Mouse (Mus musculus) c-Kit-positive CD71-negative TER-119-negative erythroid progenitor cells, embryonic 14.5 days (primary cell): ENCODE results near the gene Lztfl1.
"Not testable (repeated sequence)": the region's sequence is repeated elsewhere in the genome, so short reads cannot be mapped to it uniquely, and the experiment has no call there.

ENCODE experiments used
- DNase-seq: peaks from one replicate; pipeline ENCODE4 v3.0.0-alpha.2; 2013; ENCODE audit warnings: low read depth

The Lztfl1 gene

GRCm38 (mm10) chr9:123717186-123718008 lies at the start of gene Lztfl1:
Gene Lztfl1, minus strand, starts transcription at chr9:123717697.
- peak; percentile 99 for DNase-seq

- no peak for DNase-seq
Observed at GRCm38 (mm10) chr9:123766996-123767395, 49.5 kb upstream of the Lztfl1 start.

DNA sequence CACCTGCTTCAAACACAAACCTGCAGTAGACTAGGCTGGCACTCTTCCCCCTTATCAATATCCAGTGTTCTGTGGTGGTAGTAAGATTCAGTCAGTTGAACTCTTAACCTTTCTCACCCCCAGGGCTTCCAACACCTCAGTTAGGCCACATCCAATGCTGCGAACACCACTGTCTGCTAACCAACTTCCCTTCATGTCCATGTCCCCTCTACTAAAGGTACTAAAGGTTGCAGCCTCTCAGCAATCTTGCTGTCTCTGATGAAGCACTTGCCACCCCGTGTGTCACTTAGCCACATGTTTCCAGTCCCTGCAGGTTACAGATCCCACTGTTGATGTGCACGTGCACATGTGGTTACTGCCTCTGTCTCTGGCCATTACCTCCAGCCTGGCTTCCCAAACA lies 46.3 kb upstream of the Lztfl1 start:
- DNase-seq, result no peak

DNA sequence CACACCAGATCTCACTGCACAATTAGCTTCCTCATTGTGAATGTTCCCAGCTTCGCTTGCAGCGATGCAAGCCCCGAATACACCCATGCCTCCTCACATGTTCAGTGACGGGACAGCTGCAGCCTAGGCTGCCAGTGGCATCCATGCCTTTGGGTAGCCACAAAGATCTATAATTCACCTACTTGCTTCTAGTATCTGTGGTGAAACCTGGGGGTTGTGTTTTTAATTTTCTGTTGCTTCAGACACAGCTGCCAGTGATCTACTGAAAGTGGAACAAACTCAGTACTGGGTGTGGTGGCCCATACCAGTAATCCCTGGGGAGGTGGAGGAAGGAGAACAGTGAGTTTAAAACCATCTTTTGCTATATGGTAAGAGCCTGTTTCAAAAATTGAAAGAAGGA lies 45.4 kb upstream of the Lztfl1 start:
- DNase-seq, result no peak

DNA sequence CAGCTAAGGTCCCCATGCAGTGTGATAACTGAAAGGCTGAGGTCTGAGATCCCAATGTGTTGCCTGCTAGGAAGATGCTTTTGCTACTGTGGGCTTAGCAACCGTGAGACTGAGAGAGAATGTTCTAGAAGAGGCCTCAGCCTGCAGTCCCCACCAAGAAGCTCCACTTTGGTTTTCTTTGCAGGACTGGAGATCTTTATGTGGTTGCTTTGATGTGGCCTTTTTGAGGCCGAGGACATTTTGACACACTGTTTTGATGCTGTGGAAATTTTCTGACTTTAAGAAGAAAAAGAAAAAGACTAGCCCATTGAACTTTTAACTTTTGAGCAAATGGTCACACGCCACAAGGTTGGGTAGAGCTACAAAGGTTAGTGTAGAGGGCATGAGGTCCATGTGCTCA lies 43.3 kb upstream of the Lztfl1 start:
- no peak for DNase-seq

DNA sequence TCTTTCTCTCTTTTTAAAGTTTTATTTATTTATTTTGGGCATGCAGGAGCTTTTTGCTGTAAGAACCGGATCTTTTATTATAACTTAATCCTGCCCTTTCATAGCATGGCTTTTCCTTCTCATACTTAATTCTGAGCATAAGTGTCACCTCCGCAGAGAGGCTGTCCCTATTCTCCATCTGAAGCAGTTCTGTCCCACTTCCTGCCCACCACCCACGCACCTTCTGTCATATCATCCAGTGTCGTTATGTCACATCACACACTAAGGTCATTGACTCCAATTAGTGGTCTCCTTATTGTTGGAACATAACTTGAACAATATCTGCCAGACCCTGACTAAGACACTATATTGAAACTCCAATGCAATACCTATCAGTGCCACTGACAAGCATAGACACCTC lies 41.1 kb upstream of the Lztfl1 start:
- no peak for DNase-seq

DNA sequence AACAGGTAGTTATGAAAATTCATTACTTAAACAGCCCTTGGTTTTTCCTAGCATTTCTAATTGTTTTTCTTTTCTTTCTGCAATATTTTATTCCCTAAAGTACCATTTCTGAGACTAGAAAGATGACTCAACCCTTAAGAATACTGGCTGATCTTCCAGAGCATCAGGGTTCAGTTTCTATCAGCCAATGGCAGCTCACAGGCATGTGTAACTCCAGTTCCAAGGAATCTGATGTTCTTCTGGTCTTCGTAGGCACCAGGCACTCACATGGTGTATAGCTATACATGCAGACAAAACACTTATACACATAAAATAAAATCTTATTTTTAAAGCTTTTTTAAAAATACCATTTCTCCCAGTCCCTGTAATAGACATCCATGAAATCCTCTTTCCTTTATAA lies 40.7 kb upstream of the Lztfl1 start:
- no peak for DNase-seq

DNA sequence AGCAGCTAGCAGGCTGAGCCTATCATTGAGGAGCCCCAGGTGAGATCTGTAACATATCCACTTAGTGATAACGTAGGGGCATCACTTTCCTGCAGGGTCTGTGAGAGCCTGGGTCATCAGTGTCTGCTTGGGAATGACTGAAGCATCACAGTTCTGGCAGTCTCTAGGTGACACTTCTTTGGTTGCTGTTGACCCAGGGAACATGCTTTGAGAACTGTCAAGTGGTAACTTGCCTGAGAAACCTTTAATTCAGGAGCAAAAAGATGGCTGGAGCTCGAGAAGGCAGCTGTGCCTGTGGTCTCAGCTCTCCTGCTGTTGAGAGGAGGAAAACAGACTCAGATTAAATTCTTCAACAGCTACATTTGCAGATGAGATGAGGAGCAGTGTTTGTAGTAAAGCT lies 39.8 kb upstream of the Lztfl1 start:
- DNase-seq, result no peak

GRCm38 (mm10) chr9:123756752-123757151 lies 39.3 kb upstream of the Lztfl1 start:
- DNase-seq, result no peak

DNA sequence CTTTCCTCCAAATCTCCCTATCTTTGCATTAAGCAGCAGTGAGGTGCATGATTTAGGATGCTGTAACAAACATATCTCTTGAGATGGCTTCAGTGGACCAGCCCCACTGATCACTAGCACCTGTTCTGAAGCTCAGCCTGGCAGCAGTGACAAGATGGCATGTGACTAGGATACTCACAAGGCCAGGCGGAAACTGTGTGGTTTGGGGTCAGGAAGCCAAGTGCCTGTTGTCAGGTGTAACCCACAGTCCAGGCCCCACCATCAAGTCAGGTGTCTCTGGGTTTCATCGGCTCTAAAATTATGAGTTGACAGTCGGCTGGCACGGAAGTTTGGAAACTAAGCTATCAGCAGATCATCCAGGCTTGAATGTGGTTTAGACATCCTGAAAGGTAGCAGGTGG lies 36.8 kb upstream of the Lztfl1 start:
- peak; percentile 49 for DNase-seq

DNA sequence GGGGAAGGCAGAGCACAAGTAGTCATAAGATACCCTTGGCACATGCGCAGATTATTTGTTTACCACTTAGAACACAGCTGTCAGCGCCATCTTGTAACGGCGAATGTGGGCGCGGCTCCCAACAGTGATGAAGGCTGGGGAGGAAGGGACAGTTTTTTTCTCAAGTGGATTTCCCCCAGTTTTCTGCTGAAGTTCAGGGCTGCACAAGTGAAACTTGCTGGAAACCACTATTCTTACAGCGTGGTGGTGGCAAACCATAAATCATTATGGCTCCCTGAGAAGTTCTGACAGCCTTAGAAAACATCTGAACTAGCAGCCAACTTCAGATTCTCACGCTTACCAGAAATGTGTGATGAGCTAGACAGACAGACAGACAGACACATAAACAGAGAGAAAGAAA lies 32.2 kb upstream of the Lztfl1 start:
- not testable (repeated sequence) for DNase-seq

DNA sequence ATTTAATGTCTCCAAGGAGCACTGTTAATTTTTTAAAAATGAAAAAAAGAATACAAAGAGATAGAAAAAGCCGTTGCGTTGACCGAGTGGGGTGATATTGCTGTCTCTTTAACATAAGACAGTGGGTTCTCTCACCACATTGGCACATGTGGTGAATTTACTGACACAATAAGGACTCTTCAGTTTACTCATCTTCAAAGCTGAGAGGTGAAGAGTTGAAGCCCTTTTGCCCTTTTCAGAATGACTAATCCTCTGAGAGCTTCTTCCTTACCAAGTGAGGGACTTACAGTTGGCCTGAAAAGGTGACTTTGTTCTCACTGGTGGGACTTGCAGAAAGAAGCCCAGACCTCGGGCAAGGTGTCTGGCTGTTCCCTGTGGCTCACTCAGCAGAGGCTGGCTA lies 23.3 kb upstream of the Lztfl1 start:
- no peak for DNase-seq

DNA sequence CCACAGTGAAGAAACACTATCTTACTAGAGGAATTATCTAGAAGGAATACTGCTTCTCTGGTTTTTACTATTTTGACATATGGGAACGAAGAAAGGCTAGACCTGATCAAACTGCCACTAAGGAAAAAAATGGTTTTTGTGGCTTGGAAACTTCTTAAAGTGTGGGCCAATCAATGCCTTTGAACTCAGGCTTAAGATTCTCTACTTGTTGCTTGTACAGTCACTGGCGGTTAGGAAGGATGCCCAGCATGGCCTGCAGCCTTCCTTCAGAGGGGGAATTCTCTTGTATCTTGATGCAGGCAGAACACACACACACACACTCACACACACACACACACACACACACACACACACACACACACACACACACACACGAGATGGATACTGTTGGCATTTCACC lies 16.6 kb upstream of the Lztfl1 start:
- DNase-seq, result no peak

GRCm38 (mm10) chr9:123731271-123731670 lies 13.8 kb upstream of the Lztfl1 start:
- no peak for DNase-seq

GRCm38 (mm10) chr9:123722737-123723493 lies 5.4 kb upstream of the Lztfl1 start:
- no peak for DNase-seq

GRCm38 (mm10) chr9:123716301-123716700 lies 1.2 kb downstream of the Lztfl1 start:
- DNase-seq, result no peak

DNA sequence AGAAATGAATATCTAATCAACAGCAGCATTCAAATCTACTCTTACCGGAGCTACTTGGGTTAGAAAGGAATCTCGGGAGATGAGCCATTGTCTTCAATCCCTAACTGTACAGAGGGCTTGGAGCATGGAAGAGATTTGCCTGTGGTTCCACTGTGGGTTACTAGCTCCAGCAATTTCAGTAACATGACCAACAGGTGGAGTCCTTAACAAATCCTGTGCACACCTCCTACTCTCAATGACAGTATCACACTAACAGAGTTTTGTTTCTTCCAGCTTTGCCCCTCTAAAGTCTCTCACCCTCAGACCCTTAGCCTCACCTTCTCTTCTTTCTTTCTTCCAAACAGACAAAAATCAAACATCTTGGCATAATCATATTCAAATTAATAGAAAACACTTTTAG lies 4.4 kb downstream of the Lztfl1 start:
- no peak for DNase-seq

- DNase-seq, result no peak
Observed at GRCm38 (mm10) chr9:123709226-123709625, 8.3 kb downstream of the Lztfl1 start.

GRCm38 (mm10) chr9:123701822-123702221 lies 15.7 kb downstream of the Lztfl1 start:
- DNase-seq, result no peak

DNA sequence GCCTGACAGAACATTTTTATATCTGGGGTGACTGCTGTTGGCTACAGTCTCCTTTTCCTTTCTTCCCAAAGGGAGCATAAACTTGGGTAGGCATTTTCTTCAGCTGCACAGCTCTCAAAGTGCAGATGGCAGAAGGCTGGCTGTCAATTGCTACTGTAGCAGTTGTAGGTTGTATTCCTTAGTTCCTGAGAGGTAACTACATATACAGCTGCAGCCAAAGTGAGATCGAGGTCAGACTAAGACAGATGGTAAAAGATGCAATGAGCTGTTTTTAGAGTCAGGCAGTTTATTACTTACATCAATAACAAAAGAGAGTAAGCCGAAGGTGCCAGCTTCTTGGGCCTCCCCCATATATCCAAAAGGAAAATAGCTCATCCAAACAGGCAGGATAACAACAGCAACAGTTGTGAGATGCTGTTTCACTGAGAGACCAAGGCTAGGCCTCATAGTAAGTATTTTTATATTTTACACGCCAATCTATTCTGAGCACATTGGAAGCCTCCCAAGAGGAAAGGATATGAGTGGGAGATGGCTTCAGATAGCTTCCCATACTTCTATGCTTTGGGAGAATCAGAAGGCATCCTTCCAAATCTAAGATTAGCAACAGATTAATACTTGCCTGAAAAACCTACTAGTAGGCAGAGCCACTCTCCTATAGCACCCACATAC lies 21.7 kb downstream of the Lztfl1 start:
- DNase-seq, result no peak

- no peak for DNase-seq
Observed at GRCm38 (mm10) chr9:123688227-123688626, 29.3 kb downstream of the Lztfl1 start.

GRCm38 (mm10) chr9:123686206-123686605 lies 31.3 kb downstream of the Lztfl1 start:
- no peak for DNase-seq

GRCm38 (mm10) chr9:123683704-123684103 lies 33.8 kb downstream of the Lztfl1 start:
- no peak for DNase-seq
